Mouse (Mus musculus): ENCODE measurements around the gene Coil.

The Coil gene

DNA sequence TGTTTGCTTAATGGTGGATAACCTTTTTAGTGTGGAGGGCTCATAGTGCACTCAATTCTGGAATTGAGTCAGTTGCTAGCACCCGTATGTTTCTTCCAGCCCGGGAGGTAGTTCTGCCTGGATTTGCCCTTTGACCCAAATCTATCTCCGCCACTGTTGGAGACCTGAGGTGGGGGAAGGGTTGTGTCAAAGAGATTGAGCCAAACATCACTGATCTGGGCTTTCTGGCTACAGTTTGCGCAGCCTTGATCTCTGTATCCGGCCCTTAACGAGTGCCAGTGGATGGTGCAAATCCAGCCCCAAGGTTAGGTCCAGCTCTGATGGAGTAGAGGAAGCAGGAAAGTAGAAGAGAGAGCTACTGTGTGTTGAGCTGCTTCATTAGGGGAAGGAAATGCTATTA lies 33.0 kb downstream of the Coil start:
- DNase-seq (ENCODE audit: extremely low spot score, low read depth, low spot score) = no peak

GRCm38 (mm10) chr11:89003726-89004125 lies 33.7 kb downstream of the Coil start:
- no peak for DNase-seq (ENCODE audit: extremely low spot score, low read depth, low spot score)

DNA sequence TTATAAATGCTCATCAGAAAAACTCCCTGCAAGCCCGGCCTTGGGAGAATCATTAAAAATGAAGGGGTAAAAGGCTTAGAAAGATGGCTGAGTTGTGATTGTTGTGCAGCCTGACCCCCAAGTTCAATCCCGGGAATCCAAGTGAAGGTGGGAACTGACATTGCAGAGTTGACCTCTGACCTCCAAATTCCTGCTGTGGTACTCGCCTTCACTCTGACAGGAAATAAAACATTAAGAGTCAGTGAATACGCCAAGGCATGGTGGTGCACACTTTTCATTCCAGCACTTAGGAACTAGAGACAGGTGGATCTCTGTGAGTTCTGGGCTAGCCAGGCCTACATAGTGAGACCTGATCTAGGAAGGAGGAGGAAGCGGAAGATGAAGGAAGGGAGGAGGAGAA lies 35.4 kb downstream of the Coil start:
- DNase-seq (ENCODE audit: extremely low spot score, low read depth, low spot score) = no peak

- DNase-seq (ENCODE audit: extremely low spot score, low read depth, low spot score) = no peak
Observed at GRCm38 (mm10) chr11:89006404-89006803, 36.4 kb downstream of the Coil start.

DNA sequence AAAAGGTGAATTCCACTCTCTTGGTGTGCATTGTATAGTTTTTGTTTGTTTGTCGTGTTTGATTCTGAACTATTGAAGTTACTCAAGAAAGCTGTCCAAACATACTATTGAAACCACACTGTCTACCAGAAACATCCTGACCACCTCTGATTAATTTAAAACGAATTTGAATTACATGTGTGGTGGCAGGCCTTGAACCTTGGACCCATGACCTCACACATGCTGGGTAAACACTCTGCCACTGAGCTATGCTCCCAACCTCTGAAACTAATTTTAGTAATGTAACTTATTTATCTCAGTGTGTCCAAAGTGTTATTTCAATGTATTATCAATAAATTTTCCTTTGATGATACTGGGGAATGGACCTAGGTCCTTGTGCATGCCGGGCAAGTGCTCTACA lies 37.5 kb downstream of the Coil start:
- DNase-seq (ENCODE audit: extremely low spot score, low read depth, low spot score) = no peak

DNA sequence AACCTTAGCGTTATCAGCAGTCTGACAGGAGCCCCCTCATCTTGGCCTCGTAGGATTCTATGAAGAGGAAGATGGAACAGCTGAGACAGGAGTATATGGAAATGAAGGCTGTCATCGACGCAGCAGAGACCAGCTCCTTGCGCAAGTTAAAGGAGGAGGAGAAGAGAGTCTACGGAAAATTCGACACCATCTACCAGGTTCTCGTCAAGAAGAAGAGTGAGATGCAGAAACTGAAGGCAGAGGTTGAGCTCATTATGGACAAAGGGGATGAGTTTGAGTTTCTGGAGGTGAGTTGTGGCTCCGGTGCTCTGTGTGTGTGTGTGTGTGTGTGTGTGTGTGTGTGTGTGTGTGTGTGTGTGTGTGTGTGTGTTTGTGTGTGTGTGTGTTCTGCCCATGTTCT lies 39.0 kb downstream of the Coil start:
- DNase-seq (ENCODE audit: extremely low spot score, low read depth, low spot score) = no peak

GRCm38 (mm10) chr11:89009496-89009895 lies 39.4 kb downstream of the Coil start:
- DNase-seq (ENCODE audit: extremely low spot score, low read depth, low spot score) = no peak

GRCm38 (mm10) chr11:89012241-89012640 lies 42.2 kb downstream of the Coil start:
- DNase-seq (ENCODE audit: extremely low spot score, low read depth, low spot score) = no peak

DNA sequence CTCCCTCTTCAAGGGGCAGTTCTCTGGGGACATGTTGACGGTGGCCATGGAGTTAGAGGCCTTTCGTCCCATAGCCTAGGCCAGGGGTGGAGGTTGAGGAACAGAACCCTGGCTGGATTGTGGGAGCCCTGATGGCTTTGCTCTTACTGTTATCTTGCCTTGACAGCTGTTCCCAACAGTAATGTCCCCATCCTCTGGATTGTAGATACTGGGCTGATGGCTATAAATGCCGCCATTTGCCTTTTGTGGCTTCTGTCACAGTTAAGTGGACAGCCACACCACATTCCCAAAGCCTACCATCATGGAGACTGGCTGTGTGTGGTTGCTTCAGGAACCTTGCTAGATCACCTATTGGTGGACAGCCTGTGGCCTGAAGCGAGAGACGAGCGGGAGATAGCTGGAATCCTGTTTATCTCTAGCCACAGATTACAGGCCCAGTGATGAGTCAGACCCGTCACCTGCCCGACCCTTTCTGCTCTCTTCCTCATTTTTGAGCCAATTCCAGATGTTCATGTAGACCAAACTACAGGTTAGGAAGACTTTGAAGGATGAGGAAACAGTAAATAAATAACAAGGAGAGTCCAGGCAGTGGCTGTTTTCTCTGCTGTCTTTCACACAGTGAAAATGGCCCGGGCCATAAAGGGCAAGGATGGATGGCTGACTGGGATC lies 47.6 kb downstream of the Coil start:
- no peak for DNase-seq (ENCODE audit: extremely low spot score, low read depth, low spot score)

- no peak for DNase-seq (ENCODE audit: extremely low spot score, low read depth, low spot score)
Observed at GRCm38 (mm10) chr11:89020681-89021305, 50.7 kb downstream of the Coil start.

- DNase-seq (ENCODE audit: extremely low spot score, low read depth, low spot score) = no peak
Observed at GRCm38 (mm10) chr11:89021687-89022086, 51.6 kb downstream of the Coil start.

- no peak for DNase-seq (ENCODE audit: extremely low spot score, low read depth, low spot score)
Observed at GRCm38 (mm10) chr11:89022120-89022731, 52.2 kb downstream of the Coil start.

DNA sequence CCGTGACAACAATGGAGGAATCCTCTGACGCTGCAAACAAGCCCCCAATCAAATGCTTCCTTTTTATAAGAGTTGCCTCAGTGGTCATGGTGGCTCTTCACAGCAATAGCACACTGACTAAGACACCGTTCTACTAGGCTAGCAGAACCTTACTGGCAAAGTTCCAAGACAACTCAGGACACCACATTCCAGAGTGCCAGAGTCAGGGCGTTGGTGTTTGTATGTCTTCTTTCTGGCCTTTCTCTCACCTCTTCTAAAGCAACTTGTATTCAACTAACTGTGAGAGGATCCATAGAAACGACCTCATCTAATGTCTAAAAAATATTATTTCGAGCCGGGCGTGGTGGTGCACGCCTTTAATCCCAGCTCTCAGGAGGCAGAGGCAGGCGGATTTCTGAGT lies 53.4 kb downstream of the Coil start:
- no peak for DNase-seq (ENCODE audit: extremely low spot score, low read depth, low spot score)

- no peak for DNase-seq (ENCODE audit: extremely low spot score, low read depth, low spot score)
Observed at GRCm38 (mm10) chr11:89024181-89024881, 54.3 kb downstream of the Coil start.

- no peak for DNase-seq (ENCODE audit: extremely low spot score, low read depth, low spot score)
Observed at GRCm38 (mm10) chr11:89025603-89026002, 55.6 kb downstream of the Coil start.

GRCm38 (mm10) chr11:89026117-89026516 lies 56.1 kb downstream of the Coil start:
- no peak for DNase-seq (ENCODE audit: extremely low spot score, low read depth, low spot score)

DNA sequence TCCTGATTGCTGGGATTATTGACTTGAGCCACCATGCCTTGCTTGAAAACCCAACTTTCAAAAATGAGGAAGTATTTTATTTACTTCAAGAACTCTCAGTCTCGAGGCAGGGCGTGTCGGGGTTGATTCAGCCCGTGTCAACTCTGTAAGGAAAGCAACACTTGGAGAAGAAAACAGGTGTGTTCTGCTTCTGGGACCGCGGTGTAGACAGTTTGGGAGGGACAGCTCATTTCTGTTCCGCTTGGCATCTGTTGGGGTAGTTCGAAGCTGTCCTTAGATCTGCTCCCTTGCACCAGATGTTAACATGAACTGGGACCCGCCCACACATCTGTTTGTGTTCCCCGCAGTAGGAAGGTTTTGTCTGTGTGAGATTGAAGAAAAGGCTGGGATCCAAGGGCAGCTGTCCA lies 57.9 kb downstream of the Coil start:
- no peak for DNase-seq (ENCODE audit: extremely low spot score, low read depth, low spot score)

- no peak for DNase-seq (ENCODE audit: extremely low spot score, low read depth, low spot score)
Observed at GRCm38 (mm10) chr11:89028871-89029405, 58.9 kb downstream of the Coil start.

GRCm38 (mm10) chr11:89030552-89030951 lies 60.5 kb downstream of the Coil start:
- no peak for DNase-seq (ENCODE audit: extremely low spot score, low read depth, low spot score)

DNA sequence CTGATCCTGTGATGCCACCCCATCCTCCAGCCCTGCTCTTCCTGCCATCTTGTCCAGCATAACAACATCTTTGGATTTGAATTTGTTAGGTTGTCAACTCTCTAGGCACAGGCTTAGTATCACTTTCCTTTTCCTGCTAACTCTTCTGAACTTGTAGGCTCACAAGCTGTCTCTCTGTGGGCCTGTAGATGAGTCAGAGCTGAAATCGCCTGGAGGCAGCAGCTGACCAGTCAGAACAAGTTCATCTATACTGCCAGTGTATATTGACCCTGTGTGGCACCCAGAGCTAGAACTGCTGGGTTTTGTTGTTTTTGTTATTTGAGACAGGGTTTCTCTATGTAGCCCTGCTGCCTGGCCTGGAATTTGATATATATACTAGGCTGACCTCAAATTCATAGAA lies 61.1 kb downstream of the Coil start:
- DNase-seq (ENCODE audit: extremely low spot score, low read depth, low spot score) = no peak

DNA sequence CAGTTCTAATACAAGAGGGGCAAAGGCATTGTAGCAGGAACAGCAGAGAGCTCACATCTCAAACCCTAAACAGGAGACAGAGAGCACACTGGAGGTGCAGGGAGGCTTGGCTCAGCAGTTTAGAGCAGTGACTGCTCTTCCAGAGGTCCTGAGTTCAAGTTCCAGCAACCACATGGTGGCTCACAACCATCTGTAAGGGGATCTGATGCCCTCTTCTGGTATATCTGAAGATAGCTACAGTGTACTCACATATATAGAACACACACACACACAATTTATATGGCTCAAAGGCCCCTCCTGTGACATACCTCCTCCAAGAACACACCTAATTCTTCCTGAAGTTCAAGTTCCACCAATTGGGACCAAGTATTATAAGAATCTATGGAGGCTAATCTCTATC lies 64.5 kb downstream of the Coil start:
- DNase-seq (ENCODE audit: extremely low spot score, low read depth, low spot score) = no peak

DNA sequence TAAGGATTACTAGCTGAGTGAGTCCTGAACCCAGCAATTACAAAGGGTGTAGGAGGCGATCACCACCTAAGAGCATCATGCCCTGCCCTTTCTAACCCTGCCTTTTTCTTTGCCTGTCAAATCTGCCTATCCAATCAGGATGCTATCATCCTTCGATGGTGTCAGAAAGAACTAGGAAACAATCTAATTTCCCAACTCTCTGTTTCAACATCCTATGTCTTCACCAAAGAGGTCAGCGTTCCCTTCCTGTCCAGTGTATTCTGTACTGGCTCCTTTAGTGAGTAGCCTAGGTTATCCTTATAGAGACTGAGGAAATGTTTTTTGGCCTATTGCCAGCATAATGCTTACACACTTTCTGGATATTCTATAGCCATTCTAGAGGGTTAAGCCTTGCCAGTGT lies 65.5 kb downstream of the Coil start:
- DNase-seq (ENCODE audit: extremely low spot score, low read depth, low spot score) = no peak

Data from hindlimb bud, embryonic 11.5 days (tissue).